Comparison of ENCODE assay signal across 9 mouse cellular contexts in the genomic region with DNA sequence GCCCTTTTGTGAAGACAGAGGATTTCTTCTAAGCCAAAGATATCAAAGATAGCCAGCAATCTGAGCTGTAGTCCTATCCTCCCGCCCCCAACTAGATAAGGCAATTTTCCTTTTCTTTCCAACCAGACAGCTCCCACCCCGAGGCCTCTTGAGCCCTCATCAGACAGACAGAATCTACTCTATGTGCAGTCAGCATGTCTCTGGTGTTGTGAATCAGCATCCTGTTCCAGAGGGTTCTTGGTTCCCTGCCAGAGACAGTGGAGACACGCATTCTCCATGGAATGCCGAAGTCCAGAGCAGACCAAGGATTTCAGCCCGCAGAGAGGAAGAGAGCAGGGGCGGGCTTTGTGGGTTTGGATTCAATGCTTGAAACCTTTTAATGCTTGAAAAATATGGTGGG. TPM values are rescaled to one million over a fixed set of nuclear protein-coding genes. Genes with fewer than 3 reads are reported as not detected.
DNase-seq lines count a peak whose midpoint lies in the region; ATAC-seq and TF ChIP-seq lines count a peak whose summit lies in the region.
"Had no signal": no experiment of that assay in that cellular context is flagged by ENCODE, and none has a peak within 500 bp of the region (broad histone marks: within the 10 kb centered on the region; RNA-seq: fewer than 3 reads in every experiment).

No protein-coding gene starts in this region.

- H3K27ac ChIP-seq in intestine, embryonic 14.5 days (ENCODE audit: low read depth): peak overlapping the region; percentile 43; the same call in 1 of the 2 replicates
- no peak overlapping the region for H3K27ac ChIP-seq in intestine, postnatal 0 days (ENCODE audit: low read depth, low read length)
- H3K27ac ChIP-seq in gastrocnemius, adult 2 months: peak overlapping the region; percentile 64
- H3K27ac ChIP-seq: neural tube, embryonic 13.5 days had no signal

- TF ChIP-seq CTCF in intestine, postnatal 0 days (IDR thresholded peaks at IDR 0.05; ENCODE audit: low read depth): no peak
- no peak for TF ChIP-seq CTCF in gastrocnemius, adult 2 months (IDR thresholded peaks at IDR 0.05)

- 0 out of 2 replicates have a peak, but pooled peaks cover 2% of the 10 kb centered on the region for H3K36me3 ChIP-seq in intestine, embryonic 14.5 days (ENCODE audit: control insufficient read depth, insufficient read depth, low read length)
- peaks cover 35% of the 10 kb centered on the region for H3K36me3 ChIP-seq in intestine, postnatal 0 days (ENCODE audit: control insufficient read depth, insufficient read depth)
- H3K36me3 ChIP-seq: neural tube, embryonic 13.5 days had no signal

- H3K4me3 ChIP-seq in intestine, embryonic 14.5 days (ENCODE audit: low read depth, low read length): no peak overlapping the region
- no peak overlapping the region for H3K4me3 ChIP-seq in intestine, postnatal 0 days (ENCODE audit: low read depth, low read length)
- no peak overlapping the region for H3K4me3 ChIP-seq in gastrocnemius, adult 2 months
- H3K4me3 ChIP-seq: neural tube, embryonic 13.5 days had no signal

- peaks cover 56% of the 10 kb centered on the region for H3K4me1 ChIP-seq in intestine, embryonic 14.5 days (replicated peaks; ENCODE audit: control insufficient read depth, insufficient read depth, low read length)
- H3K4me1 ChIP-seq in intestine, postnatal 0 days (replicated peaks; ENCODE audit: control insufficient read depth, insufficient read depth, low read length): peaks cover 24% of the 10 kb centered on the region

- intact Hi-C loops in gastrocnemius, adult 2 months (cut with DNase I): no loop called here

- WGBS in intestine, embryonic 14.5 days: 42% methylated on average over 6 of the region's 6 CpGs
- 43% methylated on average over 6 of the region's 6 CpGs for WGBS in intestine, postnatal 0 days

- H3K9me3 ChIP-seq in intestine, embryonic 14.5 days (ENCODE audit: control insufficient read depth, low read length): no peaks in the 10 kb centered on the region
- H3K9me3 ChIP-seq in intestine, postnatal 0 days (ENCODE audit: control insufficient read depth): no peaks in the 10 kb centered on the region
- H3K9me3 ChIP-seq: neural tube, embryonic 13.5 days had no signal

- peak; percentile 66 for DNase-seq in intestine, embryonic 14.5 days (ENCODE audit: low spot score)
- peak; percentile 76 for DNase-seq in gastrocnemius, adult 2 months
- DNase-seq in kidney, adult 11 months: peak; percentile 73
- peak; percentile 79 for DNase-seq in lung, postnatal 25 days (ENCODE audit: low spot score)
- no peak for DNase-seq in layer of hippocampus, adult 9-11 months
- no peak for DNase-seq in layer of hippocampus, adult 8-10 months (ENCODE audit: low spot score in 2 of 2)

- H3K4me2 ChIP-seq in intestine, embryonic 14.5 days (ENCODE audit: low read length): no peak overlapping the region
- H3K4me2 ChIP-seq in intestine, postnatal 0 days (replicated peaks; ENCODE audit: low read depth): no peak overlapping the region
- H3K4me2 ChIP-seq: neural tube, embryonic 13.5 days had no signal

- ATAC-seq in intestine, embryonic 14.5 days (replicated peaks; ENCODE audit: low FRiP score, low TSS enrichment, low read depth): no peak
- no peak for ATAC-seq in intestine, postnatal 0 days
- ATAC-seq in monocyte, adult 5-6 weeks (replicated peaks; ENCODE audit: insufficient number of reproducible peaks, low FRiP score, low TSS enrichment, poor library complexity, severe bottlenecking): no peak

- no peaks in the 10 kb centered on the region for H3K27me3 ChIP-seq in intestine, embryonic 14.5 days (replicated peaks; ENCODE audit: control insufficient read depth, insufficient read depth, low read length)
- H3K27me3 ChIP-seq in intestine, postnatal 0 days (replicated peaks; ENCODE audit: control insufficient read depth, insufficient read depth, low read length): no peaks in the 10 kb centered on the region
- H3K27me3 ChIP-seq: neural tube, embryonic 13.5 days had no signal

- H3K9ac ChIP-seq in intestine, embryonic 14.5 days (ENCODE audit: low read length): no peak overlapping the region
- H3K9ac ChIP-seq in intestine, postnatal 0 days (ENCODE audit: low read depth, low read length): no peak overlapping the region
- H3K9ac ChIP-seq: neural tube, embryonic 13.5 days had no signal

RNA-seq across cellular contexts. Expression of gene Anxa2, which starts 19.3 kb away (rescaled TPM):
- polyA plus RNA-seq in intestine, embryonic 14.5 days (2014; fragmentation: Nextera tagmentation; extraction: Ambion mirVana): 377 and 383 TPM in 2 replicates
- polyA plus RNA-seq in intestine, postnatal 0 days (2015; fragmentation: Nextera tagmentation; extraction: Ambion mirVana): 571 and 641 TPM in 2 replicates
- total RNA-seq in gastrocnemius, adult 2 months (2021): 10 to 100 TPM; 28.0 to 52.6 TPM
- 428 to 649 TPM (median 479 TPM) in 3 replicates for total RNA-seq in monocyte, adult 5-6 weeks (2017)
- total RNA-seq in layer of hippocampus, adult 8-10 months (2022): 10 to 100 TPM; 12.0 to 19.0 (median 15.6) TPM

Comparison
In these comparisons a context has a peak if more than half of its experiments do, and no peak if none do; other contexts are left out.
1. DNase-seq: peak in intestine, embryonic 14.5 days (single experiment), gastrocnemius, adult 2 months (single experiment), kidney, adult 11 months (single experiment) and lung, postnatal 25 days (single experiment); none in layer of hippocampus, adult 9-11 months (single experiment) and layer of hippocampus, adult 8-10 months (0 of 2).